Mouse (Mus musculus) MEL-GATA-1-ER (cell line): ENCODE data around the gene Ecd.

Source experiments
- DNase-seq: peaks from one replicate; pipeline ENCODE4 v3.0.0-alpha.2; 2012; ENCODE audit warnings: low read depth; ENCODE audit errors: extremely low read depth

Gene Ecd

DNA sequence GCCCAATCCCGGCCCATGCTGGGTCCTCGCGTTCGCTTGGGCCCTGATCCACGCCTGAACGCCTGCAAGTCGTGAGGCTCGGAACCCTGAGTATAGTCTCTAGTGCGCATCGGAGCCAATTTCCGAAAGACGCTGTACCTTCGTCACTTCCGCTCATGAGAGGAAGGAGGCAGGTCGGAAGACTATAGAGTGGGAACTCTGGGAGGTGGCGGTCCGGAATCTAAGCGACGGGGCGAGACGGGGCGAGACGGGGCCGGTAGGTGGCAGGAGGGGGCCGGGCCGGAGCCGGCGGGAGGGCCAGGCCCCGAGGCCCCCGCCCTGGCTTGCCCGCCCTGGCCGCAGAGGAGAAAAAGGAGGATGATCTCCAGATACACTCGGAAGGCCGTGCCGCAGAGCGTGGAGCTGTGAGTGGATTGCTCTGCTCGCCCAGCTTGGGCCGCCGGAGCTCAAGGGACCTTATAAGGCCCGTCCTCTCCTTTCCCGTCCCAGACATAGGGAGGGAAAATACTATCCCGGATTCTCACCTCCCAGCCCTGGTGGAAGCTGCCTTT, at the start of gene Ecd, which contains the start of gene Fam149b:
TSS of gene Ecd (minus strand) at position 131 of the 551 bp plus-strand sequence.
TSS of gene Fam149b (plus strand) at position 172 of the 551 bp plus-strand sequence.
- peak; percentile 94 for DNase-seq

GRCm38 (mm10) chr14:20397220-20397619, 49.3 kb upstream of the Ecd start:
- DNase-seq, result no peak

GRCm38 (mm10) chr14:20393205-20393913, 45.4 kb upstream of the Ecd start, which contains the start of gene Mrps16:
TSS of gene Mrps16 (minus strand) at chr14:20393634.
- peak; percentile 88 for DNase-seq

DNA sequence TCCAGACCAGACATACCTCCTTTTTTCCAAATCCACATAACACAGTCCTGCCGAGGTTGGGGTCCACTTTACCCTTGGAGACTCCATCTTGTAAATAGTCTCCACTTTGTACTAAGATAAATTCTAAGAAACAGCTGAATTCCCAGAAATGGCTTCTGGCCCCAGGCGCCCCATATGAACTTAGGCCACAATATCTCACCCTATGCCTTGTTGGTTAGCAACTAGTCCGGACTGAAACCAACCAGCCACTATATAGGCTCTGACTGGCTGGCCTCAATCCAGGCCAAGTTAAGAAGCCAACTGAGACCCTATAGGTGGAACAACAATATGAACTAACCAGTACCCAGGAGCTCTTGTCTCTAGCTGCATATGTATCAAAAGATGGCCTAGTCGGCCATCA, 44.4 kb upstream of the Ecd start:
- no peak for DNase-seq

GRCm38 (mm10) chr14:20389446-20390079, 41.6 kb upstream of the Ecd start:
- no peak for DNase-seq

DNA sequence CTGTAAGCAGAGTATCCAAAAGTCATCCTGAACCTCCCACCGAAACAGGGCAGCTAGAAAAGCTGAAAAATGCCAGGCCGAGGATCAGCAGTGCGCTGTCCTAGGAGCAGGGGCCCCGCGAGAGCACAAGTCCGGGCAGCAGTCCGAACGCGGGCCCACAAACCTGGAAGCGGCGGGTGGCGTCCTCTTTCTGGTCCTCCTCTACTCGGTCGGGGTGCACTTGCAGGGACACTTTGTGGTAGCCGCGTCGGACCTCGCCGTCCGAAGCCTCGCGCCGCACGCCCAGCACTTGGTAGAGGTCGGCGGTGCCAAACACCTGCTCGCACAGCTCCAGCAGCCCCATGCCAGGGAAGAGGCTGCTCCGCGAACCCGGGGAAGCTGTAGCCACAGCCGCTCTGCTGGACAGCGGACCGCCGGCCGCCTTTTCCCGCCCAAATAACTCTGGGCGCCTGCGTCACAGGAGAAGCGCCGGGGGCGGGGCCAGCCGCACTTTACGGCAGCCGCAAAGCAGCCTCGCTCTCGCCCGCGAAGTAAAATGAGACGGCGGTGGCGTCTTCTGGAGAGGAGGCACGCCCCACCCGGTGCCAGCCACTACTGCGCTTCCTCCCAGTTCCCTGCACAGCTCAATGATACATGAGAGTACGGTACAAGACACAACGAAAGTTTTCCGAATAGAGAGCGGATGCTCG, 40.7 kb upstream of the Ecd start, which contains the start of gene Dnajc9:
TSS of gene Dnajc9 (minus strand) at position 470 of the 689 bp plus-strand sequence.
- DNase-seq, result peak; percentile 71

DNA sequence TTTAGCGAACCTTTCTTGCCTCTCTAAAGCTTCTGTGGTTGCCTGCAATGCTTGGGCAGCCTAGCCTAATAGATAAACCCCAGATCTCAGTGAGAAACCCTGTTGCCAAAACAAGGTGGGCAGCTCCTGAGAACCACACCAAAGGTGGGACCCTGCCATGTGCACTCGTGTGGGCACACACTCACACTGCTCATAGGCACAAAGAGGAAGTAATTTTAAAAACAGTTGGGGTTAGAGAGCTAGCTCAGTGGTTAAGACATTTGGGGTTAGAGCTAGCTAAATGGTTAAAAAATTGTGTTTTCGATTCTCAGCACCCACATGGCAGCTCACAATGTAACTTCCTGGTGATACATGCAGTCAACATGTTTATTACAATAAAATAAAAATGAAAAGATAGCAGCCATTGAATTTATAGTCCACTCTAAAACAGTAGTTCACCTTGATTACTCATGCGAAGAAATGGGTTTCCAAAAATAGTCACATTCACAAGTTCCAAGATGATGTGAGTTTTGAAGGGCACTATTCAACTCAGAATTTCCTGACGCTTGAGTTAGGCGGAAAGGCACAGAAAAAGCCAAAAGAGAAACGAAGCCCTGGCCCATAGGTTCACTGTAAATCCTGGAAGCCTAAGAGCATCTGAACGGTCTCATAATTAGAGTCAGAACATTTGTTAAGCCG, 32.0 kb upstream of the Ecd start:
- no peak for DNase-seq

GRCm38 (mm10) chr14:20379087-20379640, 31.2 kb upstream of the Ecd start:
- no peak for DNase-seq

DNA sequence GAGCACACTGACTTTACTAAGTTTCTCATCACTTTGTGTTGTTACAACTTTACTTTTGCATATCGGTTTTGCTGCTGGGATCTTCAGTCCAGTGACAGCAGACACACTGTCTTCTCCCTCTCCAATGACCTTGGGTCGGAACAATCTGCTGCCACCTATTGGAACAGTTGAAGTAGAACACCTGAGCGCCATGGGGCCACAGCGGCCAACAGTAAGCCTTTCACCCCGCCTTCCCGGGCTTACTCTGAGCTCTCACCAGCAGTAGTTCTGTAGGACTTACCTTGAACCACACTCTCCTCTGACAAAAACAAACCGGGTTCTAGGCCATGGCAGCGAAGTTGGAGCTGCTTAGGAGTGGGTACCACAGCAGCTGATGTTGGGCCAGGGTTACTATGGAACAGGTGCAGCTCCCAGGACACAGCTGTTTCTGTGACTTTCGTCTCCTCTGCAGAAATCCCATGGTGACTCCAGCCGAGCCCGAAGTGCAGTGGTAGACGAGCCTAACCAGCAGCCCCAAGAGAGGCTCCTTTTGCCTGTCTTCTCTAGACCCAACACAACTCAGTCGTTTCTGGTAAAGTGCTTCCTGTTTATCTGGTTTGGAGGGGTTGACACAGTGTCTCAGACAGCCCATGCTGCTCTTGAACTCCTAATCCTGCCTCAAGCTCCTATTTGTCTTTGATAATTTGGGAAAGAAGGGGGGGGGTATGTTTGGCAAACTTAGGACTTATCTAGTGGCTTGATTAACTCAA, 30.6 kb upstream of the Ecd start:
- DNase-seq, result no peak

GRCm38 (mm10) chr14:20377112-20377521, 29.2 kb upstream of the Ecd start:
- DNase-seq, result peak; percentile 81

DNA sequence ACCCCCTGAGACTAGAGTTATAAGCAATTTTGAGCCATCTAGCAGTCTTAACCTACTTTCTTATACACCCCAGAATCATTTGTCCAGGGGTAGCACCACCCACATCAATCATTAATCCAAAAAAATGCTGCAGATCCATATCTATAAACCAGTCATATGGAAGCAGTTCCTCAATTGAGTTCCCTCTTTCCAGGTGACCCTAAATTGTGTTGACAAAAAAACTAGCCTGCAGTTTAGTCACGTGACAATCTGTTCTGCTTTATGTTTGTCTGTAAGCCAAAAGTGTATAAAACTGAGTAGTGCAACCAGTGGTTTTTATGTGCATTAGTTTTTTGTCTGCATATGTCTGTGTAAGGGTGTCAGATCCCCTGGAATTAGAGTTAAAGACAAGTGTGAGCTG, 23.9 kb upstream of the Ecd start:
- no peak for DNase-seq

GRCm38 (mm10) chr14:20370798-20371197, 22.9 kb upstream of the Ecd start:
- DNase-seq, result no peak

- no peak for DNase-seq
These were observed 20.4 kb upstream of the Ecd start for GRCm38 (mm10) chr14:20368271-20368670.

GRCm38 (mm10) chr14:20363230-20363629, 15.3 kb upstream of the Ecd start:
- no peak for DNase-seq

DNA sequence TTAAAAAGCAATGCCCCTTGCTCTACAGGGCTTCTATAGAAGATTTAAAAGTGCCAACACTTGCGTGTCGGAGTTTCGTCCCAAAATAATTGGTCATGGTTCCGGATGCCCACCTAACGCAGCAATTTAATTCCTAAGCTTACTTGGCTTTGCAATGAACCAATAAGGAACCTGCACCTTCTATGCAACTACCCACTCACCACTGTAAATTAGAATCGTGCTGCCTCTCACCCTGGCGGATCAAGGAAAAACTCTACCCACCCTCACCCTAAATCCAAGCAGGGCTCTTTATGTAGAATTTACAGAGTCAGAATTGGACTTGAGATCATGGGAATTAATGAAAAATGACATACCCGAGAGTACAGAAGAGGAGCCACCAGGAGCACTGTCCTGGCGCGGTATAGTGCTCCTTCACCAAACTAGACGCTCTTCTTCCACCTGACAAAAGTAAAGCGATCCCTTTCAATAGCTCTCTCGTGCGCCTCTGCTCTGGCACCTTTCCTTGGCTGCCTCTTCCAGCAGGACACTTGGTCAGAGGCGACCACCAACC, 405 bp downstream of the Ecd start:
- peak; percentile 64 for DNase-seq

- no peak for DNase-seq
These were observed 2.0 kb downstream of the Ecd start for GRCm38 (mm10) chr14:20345885-20346284.

DNA sequence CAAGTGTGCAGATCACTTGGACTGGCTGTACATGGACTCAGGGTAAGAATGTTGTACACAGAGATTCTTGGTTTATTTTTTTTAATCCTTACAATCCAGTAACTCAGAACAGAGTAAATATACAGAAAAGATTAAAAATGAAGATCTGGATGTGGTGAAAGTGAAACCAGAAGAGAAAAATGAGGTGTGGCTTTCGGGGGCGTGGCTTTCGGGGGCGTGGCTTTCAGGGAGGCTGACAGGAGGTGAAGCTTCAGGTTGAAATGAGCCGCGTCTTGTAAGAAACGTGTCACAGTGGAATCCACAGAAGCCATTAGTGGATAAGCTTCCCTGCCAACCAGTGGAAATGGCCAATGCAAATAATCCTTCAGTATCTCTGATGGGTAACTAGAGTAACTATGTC, 7.1 kb downstream of the Ecd start:
- DNase-seq, result no peak

- peak; percentile 36 for DNase-seq
These were observed 7.8 kb downstream of the Ecd start for GRCm38 (mm10) chr14:20340149-20340548.

DNA sequence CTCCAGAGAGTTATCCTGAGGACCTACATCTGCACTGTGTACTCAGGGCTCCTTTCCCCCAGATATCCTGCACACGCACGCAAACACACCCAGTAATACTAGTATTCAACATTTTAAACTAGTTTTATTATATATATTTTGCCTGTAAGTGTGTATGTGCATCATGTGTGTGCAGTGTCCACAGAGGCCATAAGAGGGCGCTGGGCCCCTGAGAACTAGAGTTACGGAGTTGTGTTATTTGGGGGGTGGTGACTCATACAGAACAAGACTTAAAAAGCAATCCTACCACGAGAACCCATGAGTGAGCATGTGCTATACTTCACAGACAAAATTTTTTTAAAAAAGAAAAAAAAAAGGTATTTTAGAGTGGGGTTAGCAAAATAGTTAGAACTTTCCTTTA, 8.5 kb downstream of the Ecd start:
- no peak for DNase-seq

GRCm38 (mm10) chr14:20331316-20331715, 16.6 kb downstream of the Ecd start:
- no peak for DNase-seq
